Mouse (Mus musculus): ENCODE measurements around the gene Atp6v0c. TPM values are rescaled to one million over a fixed set of nuclear protein-coding genes. Genes with fewer than 3 reads are reported as not detected.
A peak's percentile ranks its signal among the peaks of the same experiment; 100 is the strongest.

The Atp6v0c gene
- polyA plus RNA-seq, 1 experiment: 695 TPM

GRCm38 (mm10) chr17:24173423-24173822 lies 3.9 kb upstream of the Atp6v0c start:
- TF ChIP-seq GATA1 (IDR thresholded peaks at IDR 0.05; ENCODE audit: borderline replicate concordance, low read length): no peak
- no peak for TF ChIP-seq FLI1 (IDR thresholded peaks at IDR 0.05; ENCODE audit: low read length)
- H3K4me1 ChIP-seq: peaks cover 48% of the 10 kb centered on the region

GRCm38 (mm10) chr17:24171738-24172137 lies 2.2 kb upstream of the Atp6v0c start:
- Histone ChIP-seq H3K4me1 (peaks cover 65% of the 10 kb centered on the region), H3K27me3 (replicated peaks) (no peaks in the 10 kb centered on the region), H3K4me3 (replicated peaks) (no peak overlapping the region), H3K36me3 (replicated peaks; ENCODE audit: low read length) (peaks cover 21% of the 10 kb centered on the region), H3K9me3 (no peaks in the 10 kb centered on the region)
- TF ChIP-seq FLI1 (IDR thresholded peaks at IDR 0.05; ENCODE audit: low read length) (no peak), GATA1 (IDR thresholded peaks at IDR 0.05; ENCODE audit: borderline replicate concordance, low read length) (no peak)

More at GRCm38 (mm10) chr17:24173423-24173822, 3.9 kb upstream of the Atp6v0c start:
- Histone ChIP-seq H3K36me3 (replicated peaks; ENCODE audit: low read length) (peaks cover 6% of the 10 kb centered on the region), H3K9me3 (no peaks in the 10 kb centered on the region), H3K27me3 (replicated peaks) (no peaks in the 10 kb centered on the region), H3K4me3 (replicated peaks) (no peak overlapping the region)

- H3K4me1 ChIP-seq: peaks cover 65% of the 10 kb centered on the region
- H3K4me3 ChIP-seq (replicated peaks): peak overlapping the region; percentile 95
- H3K9me3 ChIP-seq: no peaks in the 10 kb centered on the region
- no peak for TF ChIP-seq FLI1 (IDR thresholded peaks at IDR 0.05; ENCODE audit: low read length)
- no peak for TF ChIP-seq GATA1 (IDR thresholded peaks at IDR 0.05; ENCODE audit: borderline replicate concordance, low read length)
- H3K36me3 ChIP-seq (replicated peaks; ENCODE audit: low read length): peaks cover 23% of the 10 kb centered on the region
- no peaks in the 10 kb centered on the region for H3K27me3 ChIP-seq (replicated peaks)
These were observed 1.2 kb upstream of the Atp6v0c start for GRCm38 (mm10) chr17:24170729-24171128.

- no peaks in the 10 kb centered on the region for H3K9me3 ChIP-seq
- H3K36me3 ChIP-seq (replicated peaks; ENCODE audit: low read length): peaks cover 29% of the 10 kb centered on the region
- H3K4me3 ChIP-seq (replicated peaks): peak overlapping the region; percentile 95
- H3K27me3 ChIP-seq (replicated peaks): no peaks in the 10 kb centered on the region
- peaks cover 71% of the 10 kb centered on the region for H3K4me1 ChIP-seq
- TF ChIP-seq FLI1 (IDR thresholded peaks at IDR 0.05; ENCODE audit: low read length) (no peak), GATA1 (IDR thresholded peaks at IDR 0.05; ENCODE audit: borderline replicate concordance, low read length) (no peak)
These were observed 623 bp upstream of the Atp6v0c start for GRCm38 (mm10) chr17:24170125-24170524.

- Histone ChIP-seq H3K4me1 (peaks cover 74% of the 10 kb centered on the region), H3K9me3 (no peaks in the 10 kb centered on the region), H3K27me3 (replicated peaks) (no peaks in the 10 kb centered on the region), H3K36me3 (replicated peaks; ENCODE audit: low read length) (peaks cover 37% of the 10 kb centered on the region), H3K4me3 (replicated peaks) (peak overlapping the region; percentile 99)
- TF ChIP-seq GATA1 (IDR thresholded peaks at IDR 0.05; ENCODE audit: borderline replicate concordance, low read length): no peak
- TF ChIP-seq FLI1 (IDR thresholded peaks at IDR 0.05; ENCODE audit: low read length): no peak
These were observed 768 bp downstream of the Atp6v0c start for GRCm38 (mm10) chr17:24168590-24169277.

GRCm38 (mm10) chr17:24167891-24168505 lies 1.5 kb downstream of the Atp6v0c start:
- Histone ChIP-seq H3K4me3 (replicated peaks) (peak overlapping the region; percentile 99), H3K9me3 (no peaks in the 10 kb centered on the region), H3K36me3 (replicated peaks; ENCODE audit: low read length) (peaks cover 37% of the 10 kb centered on the region), H3K4me1 (peaks cover 72% of the 10 kb centered on the region), H3K27me3 (replicated peaks) (no peaks in the 10 kb centered on the region)
- TF ChIP-seq FLI1 (IDR thresholded peaks at IDR 0.05; ENCODE audit: low read length): no peak
- no peak for TF ChIP-seq GATA1 (IDR thresholded peaks at IDR 0.05; ENCODE audit: borderline replicate concordance, low read length)

GRCm38 (mm10) chr17:24167120-24167519 lies 2.4 kb downstream of the Atp6v0c start:
- H3K27me3 ChIP-seq (replicated peaks): no peaks in the 10 kb centered on the region
- H3K36me3 ChIP-seq (replicated peaks; ENCODE audit: low read length): peaks cover 37% of the 10 kb centered on the region
- H3K9me3 ChIP-seq: no peaks in the 10 kb centered on the region
- no peak for TF ChIP-seq FLI1 (IDR thresholded peaks at IDR 0.05; ENCODE audit: low read length)
- peak overlapping the region; percentile 99 for H3K4me3 ChIP-seq (replicated peaks)
- H3K4me1 ChIP-seq: peaks cover 75% of the 10 kb centered on the region

GRCm38 (mm10) chr17:24164566-24165259 lies 4.8 kb downstream of the Atp6v0c start:
- H3K4me3 ChIP-seq (replicated peaks): peak overlapping the region; percentile 9
- H3K9me3 ChIP-seq: no peaks in the 10 kb centered on the region
- TF ChIP-seq GATA1 (IDR thresholded peaks at IDR 0.05; ENCODE audit: borderline replicate concordance, low read length) (no peak), FLI1 (IDR thresholded peaks at IDR 0.05; ENCODE audit: low read length) (no peak)
- peaks cover 67% of the 10 kb centered on the region for H3K4me1 ChIP-seq
- H3K27me3 ChIP-seq (replicated peaks): no peaks in the 10 kb centered on the region
- peaks cover 56% of the 10 kb centered on the region for H3K36me3 ChIP-seq (replicated peaks; ENCODE audit: low read length)

- peaks cover 73% of the 10 kb centered on the region for H3K4me1 ChIP-seq
- peak within 1 kb of the TSS; percentile 92 for H3K4me3 ChIP-seq (replicated peaks)
- peaks cover 65% of the 10 kb centered on the region for H3K36me3 ChIP-seq (replicated peaks; ENCODE audit: low read length)
- no peaks in the 10 kb centered on the region for H3K9me3 ChIP-seq
- TF ChIP-seq GATA1 (IDR thresholded peaks at IDR 0.05; ENCODE audit: borderline replicate concordance, low read length): 0 out of 3 replicates have a peak, but pooled peaks have one; percentile 7
- TF ChIP-seq FLI1 (IDR thresholded peaks at IDR 0.05; ENCODE audit: low read length): no peak
- no peaks in the 10 kb centered on the region for H3K27me3 ChIP-seq (replicated peaks)
These were observed 6.1 kb downstream of the Atp6v0c start, which contains the start of gene Amdhd2 for GRCm38 (mm10) chr17:24163176-24163962. TSS of gene Amdhd2 (minus strand) at chr17:24163766.
